Mouse (Mus musculus): Measurements from ENCODE around the gene Cxcl9. TPM values are rescaled to one million over a fixed set of nuclear protein-coding genes. Genes with fewer than 3 reads are reported as not detected.

Cxcl9 gene
- total and polyA plus RNA-seq, 3 experiments, result not detected

DNA sequence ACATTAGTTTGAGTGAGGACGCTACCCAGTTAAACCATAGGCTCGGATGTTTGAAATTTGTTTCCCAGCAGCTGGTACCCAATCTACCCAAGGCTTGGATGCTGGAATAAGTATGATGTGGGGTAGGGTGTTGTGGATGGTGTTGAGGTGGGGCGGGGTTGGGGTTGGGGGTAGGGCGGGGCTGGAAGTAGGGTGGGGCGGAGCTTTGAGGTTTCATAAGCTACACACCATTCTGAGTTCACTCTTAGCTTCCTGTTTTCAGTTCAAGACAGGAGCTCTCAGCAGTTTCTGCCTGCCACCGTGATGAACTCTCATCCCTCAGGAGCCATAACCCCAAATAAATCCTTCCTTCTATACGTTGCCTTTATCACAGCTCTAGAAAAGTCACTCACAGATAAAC, 9.8 kb downstream of the Cxcl9 start:
- no peak for TF ChIP-seq TAL1 (conservative IDR thresholded peaks at IDR 0.05; ENCODE audit: low read depth, low read length)
- TF ChIP-seq CTCF (IDR thresholded peaks at IDR 0.05; ENCODE audit: low read depth, low read length), result no peak
- TF ChIP-seq GATA1 (IDR thresholded peaks at IDR 0.05; ENCODE audit: borderline replicate concordance, low read length), result no peak
- TF ChIP-seq GATA2 (IDR thresholded peaks at IDR 0.05; ENCODE audit: borderline replicate concordance, low read depth, low read length), result no peak
- TF ChIP-seq POLR2AphosphoS5 (IDR thresholded peaks at IDR 0.05; ENCODE audit: insufficient replicate concordance, low read depth, low read length), result no peak
- Histone ChIP-seq H3K9me3 (replicated peaks) (no peaks in the 10 kb centered on the region), H3K27me3 (ENCODE audit: insufficient read depth, low read length) (peaks cover 23% of the 10 kb centered on the region), H3K4me3 (ENCODE audit: low read depth, low read length) (no peak overlapping the region), H3K36me3 (replicated peaks) (no peaks in the 10 kb centered on the region), H3K4me1 (ENCODE audit: insufficient read depth, low read depth, low read length) (peaks cover 10% of the 10 kb centered on the region)
- DNase-seq (ENCODE audit: low spot score) (peak; percentile 32), ATAC-seq (ENCODE audit: extremely low read depth, insufficient number of reproducible peaks, low FRiP score, poor library complexity, severe bottlenecking) (no peak)

DNA sequence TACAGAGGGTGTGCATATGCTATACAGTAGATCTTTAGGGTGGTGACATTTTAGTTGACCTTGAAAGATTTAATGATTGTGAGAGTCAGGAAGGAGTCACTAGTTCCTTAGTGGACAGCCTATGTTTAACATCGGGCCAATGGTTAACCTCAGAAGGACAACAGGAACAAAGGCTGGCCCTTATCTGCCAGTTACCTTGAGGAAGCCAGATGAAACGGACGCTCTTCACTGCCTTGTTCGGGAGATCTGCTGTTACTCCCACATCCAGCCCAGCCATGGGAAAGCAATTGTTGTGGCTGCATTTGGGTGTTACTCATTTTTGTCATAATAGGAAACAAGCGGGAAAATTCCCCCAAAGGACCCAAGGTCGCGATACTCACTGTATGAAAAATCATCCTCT, 14.1 kb downstream of the Cxcl9 start:
- H3K27me3 ChIP-seq (ENCODE audit: insufficient read depth, low read length), result peaks cover 10% of the 10 kb centered on the region
- H3K36me3 ChIP-seq (replicated peaks), result no peaks in the 10 kb centered on the region
- no peak for DNase-seq (ENCODE audit: low spot score)
- no peaks in the 10 kb centered on the region for H3K9me3 ChIP-seq (replicated peaks)
- TF ChIP-seq CTCF (IDR thresholded peaks at IDR 0.05; ENCODE audit: low read depth, low read length) (no peak), POLR2AphosphoS5 (IDR thresholded peaks at IDR 0.05; ENCODE audit: insufficient replicate concordance, low read depth, low read length) (no peak), GATA2 (IDR thresholded peaks at IDR 0.05; ENCODE audit: borderline replicate concordance, low read depth, low read length) (no peak), GATA1 (IDR thresholded peaks at IDR 0.05; ENCODE audit: borderline replicate concordance, low read length) (no peak), TAL1 (conservative IDR thresholded peaks at IDR 0.05; ENCODE audit: low read depth, low read length) (no peak)
- ATAC-seq (ENCODE audit: extremely low read depth, insufficient number of reproducible peaks, low FRiP score, poor library complexity, severe bottlenecking), result no peak
- H3K4me1 ChIP-seq (ENCODE audit: insufficient read depth, low read depth, low read length), result peaks cover 20% of the 10 kb centered on the region
- H3K4me3 ChIP-seq (ENCODE audit: low read depth, low read length), result no peak overlapping the region

DNA sequence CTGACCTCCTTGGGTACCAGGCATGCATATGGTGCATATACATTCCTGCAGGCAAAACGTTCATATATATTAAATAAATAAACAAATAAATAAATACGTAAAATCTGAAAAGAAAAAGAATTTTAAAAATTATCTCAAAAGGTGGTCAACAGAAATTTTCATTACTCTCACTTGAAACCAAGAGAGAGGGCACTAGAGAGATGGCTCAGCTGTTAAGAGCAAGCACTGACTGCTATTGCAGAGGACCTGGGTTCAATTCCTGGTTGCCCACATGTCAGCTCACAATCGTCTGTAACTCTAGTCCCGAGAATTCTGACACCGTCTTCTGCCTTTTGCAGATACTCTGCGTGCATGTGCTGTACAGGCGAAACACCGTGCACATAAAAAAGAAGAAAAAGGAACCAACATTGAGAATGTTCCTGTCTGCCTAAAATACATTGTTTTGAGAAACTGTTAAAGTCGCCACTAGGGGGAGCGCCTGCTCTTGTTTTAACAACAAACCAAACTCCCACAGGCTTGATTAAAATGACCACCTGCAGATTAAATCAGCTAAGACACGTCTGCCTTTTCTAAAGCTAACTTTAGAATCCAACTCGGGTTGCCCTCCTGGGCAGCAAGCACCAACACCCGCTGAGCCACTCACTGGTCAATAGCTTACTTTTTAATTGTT, 15.7 kb downstream of the Cxcl9 start:
- H3K4me3 ChIP-seq (ENCODE audit: low read depth, low read length), result no peak overlapping the region
- H3K27me3 ChIP-seq (ENCODE audit: insufficient read depth, low read length), result peaks cover 8% of the 10 kb centered on the region
- ATAC-seq (ENCODE audit: extremely low read depth, insufficient number of reproducible peaks, low FRiP score, poor library complexity, severe bottlenecking), result no peak
- no peak for TF ChIP-seq GATA1 (IDR thresholded peaks at IDR 0.05; ENCODE audit: borderline replicate concordance, low read length)
- TF ChIP-seq TAL1 (conservative IDR thresholded peaks at IDR 0.05; ENCODE audit: low read depth, low read length), result no peak
- no peak for TF ChIP-seq GATA2 (IDR thresholded peaks at IDR 0.05; ENCODE audit: borderline replicate concordance, low read depth, low read length)
- TF ChIP-seq POLR2AphosphoS5 (IDR thresholded peaks at IDR 0.05; ENCODE audit: insufficient replicate concordance, low read depth, low read length), result no peak
- TF ChIP-seq CTCF (IDR thresholded peaks at IDR 0.05; ENCODE audit: low read depth, low read length), result no peak
- peaks cover 12% of the 10 kb centered on the region for H3K36me3 ChIP-seq (replicated peaks)
- H3K4me1 ChIP-seq (ENCODE audit: insufficient read depth, low read depth, low read length), result peaks cover 22% of the 10 kb centered on the region
- H3K9me3 ChIP-seq (replicated peaks), result no peaks in the 10 kb centered on the region
- DNase-seq (ENCODE audit: low spot score), result no peak

DNA sequence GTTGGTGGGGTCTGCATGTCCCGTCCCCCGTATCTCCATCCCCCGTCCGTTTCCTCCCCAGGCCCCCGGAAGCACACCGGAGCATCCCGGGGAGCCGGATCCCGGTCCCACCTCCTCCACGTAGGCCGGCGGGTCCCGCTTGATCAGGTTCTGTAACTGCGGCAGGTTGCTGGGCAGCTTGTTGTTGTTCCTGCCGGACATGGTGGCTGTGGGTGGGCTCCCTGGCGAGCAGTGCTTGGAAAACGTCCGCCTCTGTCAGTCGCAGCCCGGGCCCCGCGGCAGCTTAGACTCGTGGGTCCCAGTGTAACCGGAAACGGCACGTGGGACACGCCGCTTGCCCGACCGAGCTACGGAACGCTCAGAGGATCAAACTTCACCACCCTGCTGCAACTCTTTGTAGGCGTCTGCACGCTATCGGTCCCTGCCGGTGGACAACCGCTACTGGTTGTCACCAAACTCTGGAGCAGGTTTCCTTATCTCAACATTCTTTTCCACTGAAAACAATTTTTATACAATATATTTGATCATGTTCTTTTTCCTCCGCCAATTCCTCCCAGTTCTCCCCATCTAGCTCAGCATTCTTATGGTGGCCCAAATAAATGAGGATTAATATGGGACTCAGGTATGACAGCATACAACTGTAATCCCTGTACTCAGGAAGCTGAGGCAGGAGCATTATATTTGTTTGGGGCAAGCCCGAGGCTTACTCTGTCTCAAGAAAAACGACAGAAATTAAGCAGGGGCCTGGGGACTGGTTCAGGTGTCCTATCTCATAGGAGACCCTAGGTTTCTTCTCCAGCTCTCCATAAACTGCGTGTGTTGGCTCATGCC, 18.0 kb downstream of the Cxcl9 start, which contains the start of gene Sdad1:
Gene Sdad1 (minus strand): TSS at position 799 of the 831 bp plus-strand sequence.
- TF ChIP-seq GATA2 (IDR thresholded peaks at IDR 0.05; ENCODE audit: borderline replicate concordance, low read depth, low read length) (no peak), CTCF (IDR thresholded peaks at IDR 0.05; ENCODE audit: low read depth, low read length) (peak; percentile 44; the same call in 1 of the 2 replicates), TAL1 (conservative IDR thresholded peaks at IDR 0.05; ENCODE audit: low read depth, low read length) (no peak), POLR2AphosphoS5 (IDR thresholded peaks at IDR 0.05; ENCODE audit: insufficient replicate concordance, low read depth, low read length) (no peak)
- peaks cover 8% of the 10 kb centered on the region; the same call in 1 of the 2 replicates for H3K27me3 ChIP-seq (ENCODE audit: insufficient read depth, low read length)

DNA sequence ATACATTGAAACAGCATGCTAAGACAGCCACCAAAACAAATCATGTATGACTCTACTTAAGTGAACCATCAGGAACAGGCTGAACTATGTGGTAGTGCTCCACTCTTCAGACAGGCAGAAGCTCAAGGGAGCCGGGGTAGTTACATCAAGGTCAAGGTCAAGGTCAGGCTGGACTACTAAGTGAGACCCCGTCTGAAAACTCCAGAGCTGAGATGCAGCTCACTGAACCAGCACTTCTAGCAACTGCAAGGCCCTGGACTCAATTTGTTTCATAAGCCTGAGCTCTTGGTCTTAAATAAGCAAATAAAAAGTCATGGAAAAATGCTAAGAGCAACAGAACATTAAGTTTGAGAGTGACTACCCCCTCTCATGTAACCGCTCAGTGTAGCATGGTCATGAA, 23.6 kb downstream of the Cxcl9 start:
- peaks cover 91% of the 10 kb centered on the region for H3K36me3 ChIP-seq (replicated peaks)

More for the DNA sequence above, 18.0 kb downstream of the Cxcl9 start, which contains the start of gene Sdad1:
- Histone ChIP-seq H3K4me1 (ENCODE audit: insufficient read depth, low read depth, low read length) (peaks cover 45% of the 10 kb centered on the region), H3K4me3 (ENCODE audit: low read depth, low read length) (peak within 1 kb of the TSS; percentile 91), H3K9me3 (replicated peaks) (no peaks in the 10 kb centered on the region), H3K36me3 (replicated peaks) (peaks cover 35% of the 10 kb centered on the region)
- ATAC-seq (ENCODE audit: extremely low read depth, insufficient number of reproducible peaks, low FRiP score, poor library complexity, severe bottlenecking), result peak; percentile 76
- DNase-seq (ENCODE audit: low spot score), result peak; percentile 79

More for the DNA sequence above, 23.6 kb downstream of the Cxcl9 start:
- Histone ChIP-seq H3K9me3 (replicated peaks) (no peaks in the 10 kb centered on the region), H3K27me3 (ENCODE audit: insufficient read depth, low read length) (no peaks in the 10 kb centered on the region), H3K4me1 (ENCODE audit: insufficient read depth, low read depth, low read length) (peaks cover 40% of the 10 kb centered on the region), H3K4me3 (ENCODE audit: low read depth, low read length) (no peak overlapping the region)
- DNase-seq (ENCODE audit: low spot score) (no peak), ATAC-seq (ENCODE audit: extremely low read depth, insufficient number of reproducible peaks, low FRiP score, poor library complexity, severe bottlenecking) (no peak)
- TF ChIP-seq GATA2 (IDR thresholded peaks at IDR 0.05; ENCODE audit: borderline replicate concordance, low read depth, low read length) (no peak), TAL1 (conservative IDR thresholded peaks at IDR 0.05; ENCODE audit: low read depth, low read length) (no peak), POLR2AphosphoS5 (IDR thresholded peaks at IDR 0.05; ENCODE audit: insufficient replicate concordance, low read depth, low read length) (no peak), CTCF (IDR thresholded peaks at IDR 0.05; ENCODE audit: low read depth, low read length) (no peak), GATA1 (IDR thresholded peaks at IDR 0.05; ENCODE audit: borderline replicate concordance, low read length) (no peak)
